Mouse (Mus musculus): ENCODE data around the gene Gm2022.
"Not testable (repeated sequence)": the region's sequence is repeated elsewhere in the genome, so short reads cannot be mapped to it uniquely, and the experiment has no call there.

Gene Gm2022

DNA sequence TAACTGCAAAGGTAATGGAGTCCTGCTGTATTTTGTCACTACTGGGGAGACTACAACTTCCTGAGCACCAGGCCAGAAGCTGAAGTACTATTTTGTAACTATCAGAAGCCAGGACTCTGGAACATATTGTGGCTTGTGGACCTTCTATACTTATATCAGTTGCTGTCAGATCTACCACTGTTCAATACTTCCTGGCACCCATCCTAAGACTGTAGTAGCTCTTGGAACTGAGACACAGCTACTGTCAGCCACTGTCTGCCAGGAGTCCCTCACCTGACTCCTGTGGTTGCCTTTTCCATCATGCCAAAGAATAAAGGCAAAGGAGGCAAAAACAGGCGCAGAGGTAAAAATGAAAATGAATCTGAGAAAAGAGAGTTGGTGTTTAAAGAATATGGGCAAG is at the start of gene Gm2022:
Gm2022 (plus strand) TSS at position 301 of the 400 bp plus-strand sequence.
- DNase-seq (ENCODE audit: low spot score), result not testable (repeated sequence)

- not testable (repeated sequence) for DNase-seq (ENCODE audit: low spot score)
Observed at GRCm38 (mm10) chr12:87850657-87851056, 44.5 kb upstream of the Gm2022 start.

GRCm38 (mm10) chr12:87856067-87856466 is 39.1 kb upstream of the Gm2022 start:
- not testable (repeated sequence) for DNase-seq (ENCODE audit: low spot score)

DNA sequence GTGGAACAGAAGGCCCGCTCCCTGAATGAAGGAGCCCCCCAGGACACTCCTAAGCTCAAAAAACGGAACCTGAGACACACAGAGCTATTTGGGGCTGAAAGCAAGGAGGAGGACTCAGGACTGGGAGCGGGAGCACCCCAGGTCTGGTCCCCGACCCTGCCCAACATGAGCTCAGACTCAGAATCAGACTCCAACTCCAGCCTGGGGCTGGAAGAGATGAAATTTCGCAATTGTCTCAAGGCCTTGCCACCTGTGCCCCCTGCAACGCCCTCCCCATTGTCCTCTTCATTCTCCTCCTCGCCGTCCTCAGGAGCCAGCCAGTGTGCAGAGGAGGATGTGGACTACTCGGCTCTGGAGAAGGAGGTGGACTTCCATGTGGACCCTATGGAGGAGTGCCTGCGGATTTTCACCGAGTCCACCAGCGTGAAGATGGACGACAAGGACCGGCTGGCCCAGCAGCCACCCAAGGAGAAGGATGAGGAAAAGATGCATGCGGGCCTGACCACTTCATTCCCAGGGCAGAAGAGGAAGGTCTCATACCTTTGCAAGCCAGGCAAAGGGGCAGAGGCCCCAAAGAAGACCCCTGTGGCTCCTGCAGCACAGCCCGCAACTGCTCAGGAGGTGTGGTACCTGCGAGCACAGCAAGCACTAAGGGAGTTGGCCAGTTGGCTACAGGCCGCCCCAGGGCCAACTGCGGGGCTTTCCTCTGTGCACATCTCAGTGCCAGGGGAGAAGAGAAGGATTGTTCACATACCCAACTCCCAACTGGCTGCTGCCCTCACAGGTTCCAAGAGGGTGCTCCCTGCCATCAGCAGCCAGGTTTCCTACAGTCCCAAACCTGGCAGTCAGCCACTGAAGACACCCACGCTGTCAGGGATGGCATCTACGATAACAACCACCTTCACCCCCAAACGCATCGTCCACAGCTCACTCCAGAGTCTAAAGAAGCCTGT is 33.2 kb upstream of the Gm2022 start:
- DNase-seq (ENCODE audit: low spot score), result not testable (repeated sequence)

DNA sequence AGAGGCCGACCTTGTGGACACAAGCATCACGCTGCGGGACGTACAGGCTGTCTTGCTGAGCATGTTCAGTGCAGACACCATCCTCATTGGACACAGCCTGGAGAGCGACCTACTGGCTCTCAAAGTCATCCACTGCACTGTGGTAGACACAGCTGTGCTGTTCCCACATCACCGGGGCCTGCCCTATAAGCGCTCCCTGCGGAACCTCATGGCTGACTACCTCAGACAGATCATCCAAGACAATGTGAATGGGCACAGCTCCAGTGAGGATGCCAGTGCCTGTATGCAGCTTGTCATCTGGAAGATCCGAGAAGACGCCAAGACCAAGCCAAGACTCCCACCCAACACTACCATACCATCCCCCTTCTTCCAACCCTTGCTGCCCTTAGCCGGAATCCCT is 31.5 kb upstream of the Gm2022 start:
- not testable (repeated sequence) for DNase-seq (ENCODE audit: low spot score)

DNA sequence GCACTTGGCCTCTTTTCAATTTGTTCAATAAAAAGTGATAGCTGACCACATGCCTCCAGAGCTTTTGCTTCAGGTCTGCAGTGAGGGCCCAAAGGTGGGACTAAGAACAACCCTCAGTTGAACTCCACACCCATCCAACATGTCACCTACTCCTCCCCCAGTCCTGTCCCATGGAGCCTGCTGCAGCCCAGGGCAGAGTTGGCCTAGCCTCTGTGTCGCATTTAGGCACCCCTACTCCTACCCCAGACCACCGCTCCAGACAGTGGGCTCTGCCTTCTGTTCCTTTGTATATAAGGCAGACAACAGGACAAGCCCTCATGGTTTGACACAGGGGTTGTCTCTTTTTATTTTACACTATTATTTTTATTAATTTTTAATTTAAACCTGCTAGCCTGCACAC is 31.1 kb upstream of the Gm2022 start:
- not testable (repeated sequence) for DNase-seq (ENCODE audit: low spot score)

- DNase-seq (ENCODE audit: low spot score), result not testable (repeated sequence)
Observed at GRCm38 (mm10) chr12:87873772-87874171, 21.4 kb upstream of the Gm2022 start, which contains the start of gene Gm2016. Gm2016 (plus strand) TSS chr12:87874072.

GRCm38 (mm10) chr12:87919721-87920120 is 24.6 kb downstream of the Gm2022 start, which contains the start of gene Gm2035:
Gm2035 (minus strand) TSS chr12:87919857.
- not testable (repeated sequence) for DNase-seq (ENCODE audit: low spot score)
